Mouse (Mus musculus): ENCODE results near the gene Gm7356. TPM values are rescaled to one million over a fixed set of nuclear protein-coding genes. Genes with fewer than 3 reads are reported as not detected.
"Not testable (repeated sequence)": the region's sequence is repeated elsewhere in the genome, so short reads cannot be mapped to it uniquely, and the experiment has no call there.

Gm7356 gene
- total RNA-seq (2012; rRNA removed): not detected in 2 replicates
- total RNA-seq (2014; rRNA removed): not detected in 2 replicates
- not detected in 2 replicates for polyA plus RNA-seq (2012; ENCODE audit: insufficient read length, low read depth)

DNA sequence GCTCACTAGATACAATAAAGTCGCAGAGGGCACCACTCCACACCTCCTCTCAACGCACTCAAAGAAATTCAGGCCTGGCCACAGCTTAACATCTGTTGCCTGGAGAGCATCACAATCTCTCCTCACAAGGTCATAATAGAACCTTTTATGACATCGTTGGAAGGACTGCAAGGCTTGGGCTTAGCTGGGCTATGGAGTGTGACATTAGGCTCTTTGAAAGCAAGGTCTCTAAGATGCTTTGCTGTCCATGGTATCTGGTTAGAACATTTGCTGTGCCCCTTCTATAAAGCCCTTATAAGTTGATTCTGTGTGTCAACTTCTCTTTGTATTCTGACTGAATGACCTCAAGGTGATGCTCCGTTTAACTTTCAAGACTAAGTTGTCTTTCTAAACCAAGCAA is at the start of gene Gm7356:
Gene Gm7356, minus strand, starts transcription at position 101 of the 400 bp plus-strand sequence.
- H3K9me3 ChIP-seq (replicated peaks; ENCODE audit: low read length); in situ Hi-C loops (cut with MboI; ENCODE audit: low pct_ligation_motif_present, low pct_unique_long_range_greater_than_20kb, low sequenced_read_pairs); dilution Hi-C loops (cut with MboI; ENCODE audit: extremely low pct_ligation_motif_present, extremely low pct_unique_long_range_greater_than_20kb, low sequenced_read_pairs); H3K4me1 ChIP-seq (ENCODE audit: control insufficient read depth in 1 of 2, insufficient read depth in 2 of 2); H3K27ac ChIP-seq (ENCODE audit: insufficient read depth, low read depth); H3K27me3 ChIP-seq (replicated peaks); H3K4me2 ChIP-seq (ENCODE audit: insufficient read depth, low read depth, poor library complexity, severe bottlenecking); H3K36me3 ChIP-seq (replicated peaks in 1 of 2; ENCODE audit: control insufficient read depth in 1 of 2, insufficient read depth in 1 of 2, low read length in 1 of 2); DNase-seq (ENCODE audit: extremely low read depth); H3K79me2 ChIP-seq (replicated peaks; ENCODE audit: control insufficient read depth, extremely low read depth, insufficient read depth, poor library complexity, severe bottlenecking); H3K9ac ChIP-seq (ENCODE audit: insufficient read depth, low read depth); H3K4me3 ChIP-seq (replicated peaks in 1 of 3; ENCODE audit: low read depth in 2 of 3, low read length in 2 of 3, poor library complexity in 1 of 3): not testable (repeated sequence)

DNA sequence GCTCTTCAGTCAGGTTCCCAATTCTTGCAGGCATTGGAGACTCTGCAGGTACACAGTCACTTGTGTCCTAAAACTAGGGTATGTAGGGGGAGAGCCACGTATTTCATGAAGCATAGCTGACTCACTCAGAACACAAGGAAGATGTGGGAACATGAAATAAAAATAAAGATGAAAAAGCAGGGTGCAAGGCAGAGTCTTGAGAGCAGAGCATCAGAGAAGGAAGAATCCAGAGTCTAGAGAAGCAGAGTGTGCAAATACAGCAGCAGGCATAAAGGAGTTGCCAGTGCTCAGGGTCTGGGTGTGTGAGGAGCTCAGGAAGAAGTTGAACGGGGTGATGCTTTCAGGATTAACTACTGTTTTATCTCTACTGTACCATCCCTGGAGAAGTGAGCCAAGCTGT is 38.4 kb upstream of the Gm7356 start:
- H3K36me3 ChIP-seq (replicated peaks in 1 of 2; ENCODE audit: control insufficient read depth in 1 of 2, insufficient read depth in 1 of 2, low read length in 1 of 2); dilution Hi-C loops (cut with MboI; ENCODE audit: extremely low pct_ligation_motif_present, extremely low pct_unique_long_range_greater_than_20kb, low sequenced_read_pairs); H3K79me2 ChIP-seq (replicated peaks; ENCODE audit: control insufficient read depth, extremely low read depth, insufficient read depth, poor library complexity, severe bottlenecking); H3K9ac ChIP-seq (ENCODE audit: insufficient read depth, low read depth); H3K9me3 ChIP-seq (replicated peaks; ENCODE audit: low read length); H3K4me1 ChIP-seq (ENCODE audit: control insufficient read depth in 1 of 2, insufficient read depth in 2 of 2); H3K4me2 ChIP-seq (ENCODE audit: insufficient read depth, low read depth, poor library complexity, severe bottlenecking); H3K27ac ChIP-seq (ENCODE audit: insufficient read depth, low read depth); H3K4me3 ChIP-seq (replicated peaks in 1 of 3; ENCODE audit: low read depth in 2 of 3, low read length in 2 of 3, poor library complexity in 1 of 3); H3K27me3 ChIP-seq (replicated peaks); DNase-seq (ENCODE audit: extremely low read depth); in situ Hi-C loops (cut with MboI; ENCODE audit: low pct_ligation_motif_present, low pct_unique_long_range_greater_than_20kb, low sequenced_read_pairs): not testable (repeated sequence)

DNA sequence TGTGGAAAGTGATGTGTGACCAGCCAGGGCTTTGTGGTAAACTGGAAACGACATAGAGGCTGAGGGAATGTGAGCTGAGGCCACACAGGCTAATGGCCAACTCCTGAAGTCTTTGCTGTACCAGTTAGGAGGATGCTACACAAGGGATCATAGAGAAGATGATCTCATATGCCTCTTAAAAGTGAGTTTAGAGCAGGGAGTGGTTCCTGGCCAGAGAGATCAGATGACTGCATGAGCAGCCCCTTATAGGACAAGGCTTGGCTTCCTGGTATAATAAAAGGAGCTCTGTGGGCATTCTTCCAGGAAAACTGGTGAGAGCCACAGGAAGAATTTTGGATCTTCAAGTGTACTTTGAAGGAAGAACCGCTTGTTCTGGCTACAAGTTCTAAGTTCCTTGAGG is 33.5 kb upstream of the Gm7356 start:
- H3K9me3 ChIP-seq (replicated peaks; ENCODE audit: low read length); H3K27me3 ChIP-seq (replicated peaks); dilution Hi-C loops (cut with MboI; ENCODE audit: extremely low pct_ligation_motif_present, extremely low pct_unique_long_range_greater_than_20kb, low sequenced_read_pairs); H3K79me2 ChIP-seq (replicated peaks; ENCODE audit: control insufficient read depth, extremely low read depth, insufficient read depth, poor library complexity, severe bottlenecking); in situ Hi-C loops (cut with MboI; ENCODE audit: low pct_ligation_motif_present, low pct_unique_long_range_greater_than_20kb, low sequenced_read_pairs); H3K4me1 ChIP-seq (ENCODE audit: control insufficient read depth in 1 of 2, insufficient read depth in 2 of 2); H3K4me3 ChIP-seq (replicated peaks in 1 of 3; ENCODE audit: low read depth in 2 of 3, low read length in 2 of 3, poor library complexity in 1 of 3); DNase-seq (ENCODE audit: extremely low read depth); H3K36me3 ChIP-seq (replicated peaks in 1 of 2; ENCODE audit: control insufficient read depth in 1 of 2, insufficient read depth in 1 of 2, low read length in 1 of 2); H3K4me2 ChIP-seq (ENCODE audit: insufficient read depth, low read depth, poor library complexity, severe bottlenecking); H3K27ac ChIP-seq (ENCODE audit: insufficient read depth, low read depth); H3K9ac ChIP-seq (ENCODE audit: insufficient read depth, low read depth): not testable (repeated sequence)

DNA sequence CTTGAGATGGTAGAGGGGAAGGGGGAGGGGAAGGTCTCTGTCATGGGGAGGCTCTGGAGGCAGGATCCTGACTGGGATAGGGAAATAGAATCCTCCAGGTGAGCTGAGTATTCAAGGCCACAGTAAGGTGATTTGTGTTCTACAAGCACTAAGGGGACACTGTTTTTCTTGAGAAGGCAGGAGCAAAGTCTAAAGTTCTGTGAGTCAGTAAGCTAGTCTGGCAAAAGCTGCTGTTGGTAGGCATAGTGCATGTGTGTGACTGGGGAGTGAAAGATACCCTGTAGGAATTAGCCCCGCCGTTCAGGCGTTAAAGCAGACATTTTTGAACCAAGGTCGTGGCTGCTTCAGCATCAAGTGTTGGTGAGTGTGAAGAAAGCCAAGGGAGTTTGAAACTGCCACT is 32.6 kb upstream of the Gm7356 start:
- in situ Hi-C loops (cut with MboI; ENCODE audit: low pct_ligation_motif_present, low pct_unique_long_range_greater_than_20kb, low sequenced_read_pairs); H3K9me3 ChIP-seq (replicated peaks; ENCODE audit: low read length); H3K79me2 ChIP-seq (replicated peaks; ENCODE audit: control insufficient read depth, extremely low read depth, insufficient read depth, poor library complexity, severe bottlenecking); dilution Hi-C loops (cut with MboI; ENCODE audit: extremely low pct_ligation_motif_present, extremely low pct_unique_long_range_greater_than_20kb, low sequenced_read_pairs); H3K9ac ChIP-seq (ENCODE audit: insufficient read depth, low read depth); DNase-seq (ENCODE audit: extremely low read depth); H3K36me3 ChIP-seq (replicated peaks in 1 of 2; ENCODE audit: control insufficient read depth in 1 of 2, insufficient read depth in 1 of 2, low read length in 1 of 2); H3K4me2 ChIP-seq (ENCODE audit: insufficient read depth, low read depth, poor library complexity, severe bottlenecking); H3K27ac ChIP-seq (ENCODE audit: insufficient read depth, low read depth); H3K4me1 ChIP-seq (ENCODE audit: control insufficient read depth in 1 of 2, insufficient read depth in 2 of 2); H3K27me3 ChIP-seq (replicated peaks); H3K4me3 ChIP-seq (replicated peaks in 1 of 3; ENCODE audit: low read depth in 2 of 3, low read length in 2 of 3, poor library complexity in 1 of 3): not testable (repeated sequence)
